In genomic region chr1:119965804-119966514, GRCm38 (mm10) we compare ENCODE assay signal across 13 mouse cellular contexts. TPM values are rescaled to one million over a fixed set of nuclear protein-coding genes. Genes with fewer than 3 reads are reported as not detected.
DNase-seq lines count a peak whose midpoint lies in the region; ATAC-seq and TF ChIP-seq lines count a peak whose summit lies in the region.
"Had no signal": no experiment of that assay in that cellular context is flagged by ENCODE, and none has a peak within 500 bp of the region (broad histone marks: within the 10 kb centered on the region; RNA-seq: fewer than 3 reads in every experiment).

No protein-coding gene starts in this region.

- no peak overlapping the region for H3K9ac ChIP-seq in liver, embryonic 14.5 days (replicated peaks)
- no peak overlapping the region for H3K9ac ChIP-seq in liver, embryonic 12.5 days
- H3K9ac ChIP-seq in intestine, embryonic 16.5 days (ENCODE audit: low read depth, low read length): no peak overlapping the region

- no peaks in the 10 kb centered on the region for H3K4me1 ChIP-seq in liver, embryonic 14.5 days (replicated peaks; ENCODE audit: control insufficient read depth in 2 of 2, insufficient read depth in 2 of 2, low read length in 1 of 2)
- H3K4me1 ChIP-seq in liver, embryonic 12.5 days: no peaks in the 10 kb centered on the region
- peaks cover 12% of the 10 kb centered on the region for H3K4me1 ChIP-seq in embryonic facial prominence, embryonic 10.5 days
- no peaks in the 10 kb centered on the region for H3K4me1 ChIP-seq in intestine, embryonic 16.5 days (ENCODE audit: control insufficient read depth, insufficient read depth, low read length)

- intact Hi-C loops in gastrocnemius, adult 2 months (cut with DNase I): no loop called here

- no peak for TF ChIP-seq EP300 in liver, embryonic 14.5 days (IDR thresholded peaks at IDR 0.05; ENCODE audit: low read depth)

- no peak overlapping the region for H3K27ac ChIP-seq in liver, embryonic 14.5 days
- no peak overlapping the region for H3K27ac ChIP-seq in liver, embryonic 12.5 days
- H3K27ac ChIP-seq in embryonic facial prominence, embryonic 10.5 days (replicated peaks): no peak overlapping the region
- no peak overlapping the region for H3K27ac ChIP-seq in intestine, embryonic 16.5 days (ENCODE audit: low read length)
- no peak overlapping the region for H3K27ac ChIP-seq in gastrocnemius, adult 2 months

- peak; percentile 37 for TF ChIP-seq CTCF in liver, embryonic 14.5 days (IDR thresholded peaks at IDR 0.05; ENCODE audit: low read depth)
- no peak; the same call in 1 of the 2 replicates for TF ChIP-seq CTCF in gastrocnemius, adult 2 months (IDR thresholded peaks at IDR 0.05)

- H3K4me3 ChIP-seq in liver, embryonic 14.5 days (ENCODE audit: insufficient read depth in 1 of 2, low read depth in 2 of 2, low read length in 2 of 2): no peak overlapping the region
- H3K4me3 ChIP-seq in liver, embryonic 12.5 days: no peak overlapping the region
- no peak overlapping the region for H3K4me3 ChIP-seq in embryonic facial prominence, embryonic 10.5 days
- no peak overlapping the region for H3K4me3 ChIP-seq in intestine, embryonic 16.5 days (ENCODE audit: low read length)
- H3K4me3 ChIP-seq in gastrocnemius, adult 2 months: no peak overlapping the region

- no peak overlapping the region for H3K4me2 ChIP-seq in liver, embryonic 14.5 days (ENCODE audit: low read depth)
- no peak overlapping the region for H3K4me2 ChIP-seq in liver, embryonic 12.5 days
- H3K4me2 ChIP-seq in intestine, embryonic 16.5 days (ENCODE audit: low read depth, low read length): no peak overlapping the region

- H3K9me3 ChIP-seq in liver, embryonic 14.5 days (ENCODE audit: control insufficient read depth, low read length): no peaks in the 10 kb centered on the region
- no peaks in the 10 kb centered on the region for H3K9me3 ChIP-seq in liver, embryonic 12.5 days (replicated peaks)
- H3K9me3 ChIP-seq in embryonic facial prominence, embryonic 10.5 days: no peaks in the 10 kb centered on the region
- no peaks in the 10 kb centered on the region for H3K9me3 ChIP-seq in intestine, embryonic 16.5 days (ENCODE audit: control insufficient read depth, low read length)

- DNase-seq in liver, embryonic 14.5 days (ENCODE audit: low read depth in 3 of 3, low spot score in 3 of 3): no peak
- peak; percentile 30 for DNase-seq in embryonic facial prominence, embryonic 10.5 days (ENCODE audit: low spot score)
- DNase-seq in lung, postnatal 14 days: peak; percentile 6
- DNase-seq in gastrocnemius, adult 2 months: no peak
- DNase-seq in cerebellum, adult 11-12 months: no peak
- DNase-seq: cerebellum, postnatal 14 days; thymus, postnatal 25 days had no signal

- no peaks in the 10 kb centered on the region for H3K36me3 ChIP-seq in liver, embryonic 14.5 days (replicated peaks; ENCODE audit: control insufficient read depth, insufficient read depth, low read depth)
- H3K36me3 ChIP-seq in liver, embryonic 12.5 days: no peaks in the 10 kb centered on the region
- no peaks in the 10 kb centered on the region for H3K36me3 ChIP-seq in embryonic facial prominence, embryonic 10.5 days (replicated peaks)
- H3K36me3 ChIP-seq in intestine, embryonic 16.5 days (ENCODE audit: control insufficient read depth, insufficient read depth, low read length): no peaks in the 10 kb centered on the region

- ATAC-seq in liver, embryonic 14.5 days (ENCODE audit: insufficient read depth): no peak
- ATAC-seq in liver, embryonic 12.5 days: no peak
- peak; percentile 65; the same call in 1 of the 2 replicates for ATAC-seq in intestine, embryonic 16.5 days

- no peaks in the 10 kb centered on the region for H3K27me3 ChIP-seq in liver, embryonic 14.5 days (ENCODE audit: control insufficient read depth, insufficient read depth, low read length)
- no peaks in the 10 kb centered on the region for H3K27me3 ChIP-seq in liver, embryonic 12.5 days (replicated peaks)
- H3K27me3 ChIP-seq in embryonic facial prominence, embryonic 10.5 days (replicated peaks; ENCODE audit: low read depth, poor library complexity, severe bottlenecking): no peaks in the 10 kb centered on the region
- H3K27me3 ChIP-seq in intestine, embryonic 16.5 days (replicated peaks; ENCODE audit: control insufficient read depth, insufficient read depth, low read length): no peaks in the 10 kb centered on the region

- WGBS in liver, embryonic 14.5 days (ENCODE audit: insufficient replicate concordance): 43% methylated on average over 12 of the region's 12 CpGs
- 48% methylated on average over 12 of the region's 12 CpGs for WGBS in liver, embryonic 12.5 days (ENCODE audit: insufficient replicate concordance)
- 50% methylated on average over 12 of the region's 12 CpGs for WGBS in embryonic facial prominence, embryonic 10.5 days
- 31% methylated on average over 12 of the region's 12 CpGs for WGBS in intestine, embryonic 16.5 days

RNA-seq across cellular contexts. Expression of gene Cfap221, which starts 31.1 kb away (rescaled TPM):
- 0.03 TPM in 1 of 2 replicates, not detected in the other for polyA plus RNA-seq in liver, embryonic 14.5 days (2012; rRNA removed)
- 0.05 TPM in 1 of 2 replicates, not detected in the other for polyA plus RNA-seq in liver, embryonic 14.5 days (2014; fragmentation: Nextera tagmentation; extraction: Ambion mirVana)
- not detected in 2 replicates for polyA plus RNA-seq in liver, embryonic 12.5 days (2016; fragmentation: Nextera tagmentation; extraction: Ambion mirVana)
- not detected in 2 replicates for polyA plus RNA-seq in embryonic facial prominence, embryonic 10.5 days (2016; fragmentation: Nextera tagmentation; extraction: Ambion mirVana)
- polyA plus RNA-seq in intestine, embryonic 16.5 days (2015; fragmentation: Nextera tagmentation; extraction: Ambion mirVana): not detected in 2 replicates
- not detected for total RNA-seq in gastrocnemius, adult 2 months (2021)
- total RNA-seq: megakaryocyte, adult 5-6 weeks; MEL had no signal
- polyA plus RNA-seq: heart, embryonic 14.5 days; large intestine, adult 2 months had no signal

RNA-seq across cellular contexts. Expression of gene Sctr, which starts 40.7 kb away (rescaled TPM):
- polyA plus RNA-seq in liver, embryonic 14.5 days (2012; rRNA removed): 0.03 TPM in 1 of 2 replicates, not detected in the other
- not detected in 2 replicates for polyA plus RNA-seq in liver, embryonic 14.5 days (2014; fragmentation: Nextera tagmentation; extraction: Ambion mirVana)
- not detected in 2 replicates for polyA plus RNA-seq in liver, embryonic 12.5 days (2016; fragmentation: Nextera tagmentation; extraction: Ambion mirVana)
- polyA plus RNA-seq in embryonic facial prominence, embryonic 10.5 days (2016; fragmentation: Nextera tagmentation; extraction: Ambion mirVana): 0.16 and 0.24 TPM in 2 replicates
- 0.51 and 0.88 TPM in 2 replicates for polyA plus RNA-seq in intestine, embryonic 16.5 days (2015; fragmentation: Nextera tagmentation; extraction: Ambion mirVana)
- total RNA-seq in gastrocnemius, adult 2 months (2021): 1 to 10 TPM; 2.0 to 2.1 TPM
- total RNA-seq: megakaryocyte, adult 5-6 weeks; MEL had no signal

RNA-seq across cellular contexts. Expression of gene Tmem177, which starts 53.0 kb away (rescaled TPM):
- 2.8 and 2.9 TPM in 2 replicates for polyA plus RNA-seq in liver, embryonic 14.5 days (2012; rRNA removed)
- 3.8 and 3.9 TPM in 2 replicates for polyA plus RNA-seq in liver, embryonic 14.5 days (2014; fragmentation: Nextera tagmentation; extraction: Ambion mirVana)
- 4.8 and 5.4 TPM in 2 replicates for polyA plus RNA-seq in liver, embryonic 12.5 days (2016; fragmentation: Nextera tagmentation; extraction: Ambion mirVana)
- polyA plus RNA-seq in embryonic facial prominence, embryonic 10.5 days (2016; fragmentation: Nextera tagmentation; extraction: Ambion mirVana): 10.4 and 10.9 TPM in 2 replicates
- 7.4 and 7.9 TPM in 2 replicates for polyA plus RNA-seq in intestine, embryonic 16.5 days (2015; fragmentation: Nextera tagmentation; extraction: Ambion mirVana)
- total RNA-seq in gastrocnemius, adult 2 months (2021): 1 to 10 TPM; 6.1 to 7.8 TPM

Comparison
In these comparisons a context has a peak if more than half of its experiments do, and no peak if none do; other contexts are left out.
1. DNase-seq: peak in embryonic facial prominence, embryonic 10.5 days (single experiment) and lung, postnatal 14 days (single experiment); none in liver, embryonic 14.5 days (0 of 3), gastrocnemius, adult 2 months (single experiment) and cerebellum, adult 11-12 months (single experiment).